Mouse (Mus musculus) layer of hippocampus, postnatal 36 days (tissue): ENCODE data around the gene Pop5. TPM values are rescaled to one million over a fixed set of nuclear protein-coding genes. Genes with fewer than 3 reads are reported as not detected.
A peak's percentile ranks its signal among the peaks of the same experiment; 100 is the strongest.

Source experiments
- DNase-seq, 2 experiments: peaks; one replicate each; pipeline ENCODE4 v3.0.0; 2022
- total RNA-seq, 2 experiments: library from RNA; stranded (reverse); gene quantifications; 2 replicates each; pipeline ENCODE4 v1.2.3; 2021

Gene Pop5
- total RNA-seq, 2 experiments from 2014 or later, result 117 to 122 TPM

DNA sequence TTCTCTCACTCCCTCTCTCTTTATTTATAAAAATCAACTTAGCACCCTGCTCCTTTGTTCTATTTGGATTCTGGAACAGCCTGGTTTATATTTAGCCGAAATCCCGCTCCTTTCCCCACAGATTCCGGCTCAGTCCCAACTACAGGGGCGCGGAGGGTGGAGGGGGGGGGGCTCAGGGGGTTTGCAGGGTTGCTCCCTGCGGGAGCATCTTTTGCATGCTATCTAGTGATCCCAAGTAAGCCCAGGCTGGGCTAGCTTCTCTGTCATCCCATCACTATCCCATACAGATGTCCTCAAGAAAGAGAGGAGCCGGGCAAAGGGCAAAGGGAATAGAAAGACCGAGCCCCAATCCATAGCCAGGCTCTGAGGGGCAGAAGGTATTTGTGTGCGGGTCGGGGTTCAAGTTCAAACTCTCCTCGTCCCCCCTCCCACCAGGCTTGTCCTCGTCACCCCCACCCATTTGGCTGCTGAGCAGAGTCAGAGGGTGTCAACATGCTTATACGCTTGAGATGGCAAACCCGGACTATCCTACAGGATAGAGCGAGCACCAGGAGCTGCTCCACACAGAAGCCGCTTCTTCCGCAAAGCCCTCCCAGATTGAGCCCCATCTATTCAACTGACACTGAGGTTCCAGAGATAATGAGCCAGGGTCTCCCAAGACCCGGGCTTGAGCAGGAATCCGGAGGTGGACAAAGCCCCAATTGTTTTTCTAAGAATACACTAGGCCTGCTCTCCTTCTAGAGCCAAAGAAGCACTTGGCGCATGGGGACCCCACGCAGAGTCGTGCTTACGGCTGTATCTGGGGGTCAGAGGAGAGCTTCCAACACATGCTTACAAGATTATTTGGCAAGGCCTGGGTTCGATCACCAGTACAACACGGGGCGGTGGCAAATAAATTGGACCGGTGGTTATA is 20.1 kb upstream of the Pop5 start:
- no peak for DNase-seq

GRCm38 (mm10) chr5:115217998-115218397 is 17.6 kb upstream of the Pop5 start:
- no peak for DNase-seq

DNA sequence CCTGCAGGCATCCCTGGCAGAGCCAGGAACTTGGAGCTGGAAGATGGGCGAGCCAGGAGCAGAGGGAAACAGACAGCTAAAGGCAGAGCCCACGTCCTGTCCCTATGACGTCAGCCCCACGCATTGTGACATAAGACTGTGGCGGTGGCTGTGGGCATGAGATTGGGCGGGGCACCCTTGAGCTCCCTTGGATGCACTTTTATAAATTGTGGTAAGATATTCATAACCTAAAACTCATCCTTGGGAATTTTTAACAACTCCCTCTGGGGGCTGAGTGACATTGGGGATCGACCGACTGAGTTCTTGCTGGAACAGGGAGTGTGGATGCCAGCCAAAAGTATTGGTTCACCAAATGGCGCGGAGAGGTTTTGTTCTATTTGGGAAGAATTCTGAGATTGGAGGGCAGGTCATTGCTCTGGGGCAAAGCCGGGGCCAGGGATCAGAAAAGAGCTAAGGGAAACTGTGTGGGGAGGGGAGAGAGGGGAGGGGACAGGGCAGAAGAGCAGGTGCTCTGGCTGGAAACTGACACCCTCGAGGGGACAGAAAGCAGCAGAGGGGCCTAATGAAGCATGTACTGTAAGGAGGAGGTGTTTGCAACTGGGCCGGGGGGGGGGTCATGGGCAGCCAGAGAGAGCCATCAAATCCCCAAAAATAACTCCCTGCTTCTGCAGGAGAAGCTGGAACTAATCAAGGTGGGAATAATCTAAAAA is 14.6 kb upstream of the Pop5 start:
- DNase-seq, result peak in 1 of 2 experiments; percentile 36

GRCm38 (mm10) chr5:115222485-115222884 is 13.2 kb upstream of the Pop5 start:
- no peak for DNase-seq

GRCm38 (mm10) chr5:115230830-115231551 is 4.6 kb upstream of the Pop5 start:
- DNase-seq, result no peak

GRCm38 (mm10) chr5:115231552-115232120 is 4.0 kb upstream of the Pop5 start:
- no peak for DNase-seq

DNA sequence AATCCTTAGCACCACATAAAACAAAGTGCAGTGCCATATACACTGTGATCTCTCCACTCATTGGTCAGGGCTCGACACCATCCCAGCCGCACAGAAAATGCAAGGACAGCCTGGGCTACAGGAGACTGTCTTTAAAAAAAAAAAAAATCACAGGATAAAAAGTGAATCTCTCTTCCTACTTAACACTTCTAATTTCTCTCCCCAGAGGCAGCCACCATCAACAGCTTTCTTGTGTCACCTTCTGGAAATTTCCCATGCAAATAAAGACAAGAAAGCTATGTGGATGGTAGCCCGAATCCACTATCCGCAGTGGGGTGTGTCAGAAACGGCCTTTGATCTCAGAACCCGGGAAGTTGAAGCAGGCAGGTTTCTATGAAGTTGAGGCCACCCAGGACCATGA is 3.1 kb upstream of the Pop5 start:
- DNase-seq, result no peak

- no peak for DNase-seq
Observed at GRCm38 (mm10) chr5:115233031-115233780, 2.4 kb upstream of the Pop5 start.

GRCm38 (mm10) chr5:115234519-115234918 is 1.1 kb upstream of the Pop5 start:
- DNase-seq, result no peak

- peak; percentile 81 for DNase-seq
Observed at GRCm38 (mm10) chr5:115235323-115235771, 289 bp upstream of the Pop5 start.

- peak; percentile 90 to 92 for DNase-seq
Observed at GRCm38 (mm10) chr5:115237803-115238728, 2.4 kb downstream of the Pop5 start.

DNA sequence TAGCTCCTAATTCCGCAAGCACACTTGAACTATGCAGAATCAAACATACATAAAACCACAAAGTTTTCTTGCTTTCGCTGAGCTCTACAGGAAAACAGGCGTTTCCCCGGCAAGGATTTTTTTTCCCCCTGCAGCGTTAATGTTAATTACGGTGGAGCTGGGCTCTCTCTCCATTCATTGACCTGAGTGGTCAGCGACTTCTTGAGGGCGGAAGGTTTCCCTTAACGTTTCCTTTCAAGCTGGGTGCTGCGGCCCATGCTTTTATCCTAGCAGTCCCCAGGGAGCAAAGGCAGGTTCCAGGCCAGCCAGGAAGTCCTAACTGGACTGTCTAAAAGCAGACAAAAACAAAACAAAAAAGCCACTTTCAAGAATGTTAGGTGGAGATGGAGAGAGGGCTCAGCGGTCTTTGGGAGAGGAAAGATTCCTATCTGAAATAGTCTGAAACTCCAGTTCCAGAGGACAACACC is 3.1 kb downstream of the Pop5 start:
- no peak for DNase-seq

DNA sequence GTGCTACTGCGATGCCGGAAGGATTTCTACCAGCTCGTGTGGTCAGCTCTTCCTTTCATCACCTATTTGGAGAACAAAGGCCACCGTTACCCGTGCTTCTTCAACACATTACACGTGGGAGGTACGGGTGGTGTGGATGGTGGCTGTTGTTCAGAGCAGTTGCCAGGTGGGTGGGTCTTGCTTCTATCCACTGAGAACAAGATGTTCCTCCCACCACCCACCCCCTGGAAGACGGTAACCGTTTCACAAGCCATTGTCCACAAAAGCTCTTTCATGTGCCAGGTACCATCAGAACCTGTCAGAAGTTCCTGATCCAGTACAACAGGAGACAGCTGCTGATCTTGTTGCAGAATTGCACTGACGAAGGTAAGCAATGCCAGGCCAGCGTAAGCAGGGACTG is 4.6 kb downstream of the Pop5 start:
- DNase-seq, result no peak

GRCm38 (mm10) chr5:115255472-115255871 is 19.8 kb downstream of the Pop5 start:
- no peak for DNase-seq

DNA sequence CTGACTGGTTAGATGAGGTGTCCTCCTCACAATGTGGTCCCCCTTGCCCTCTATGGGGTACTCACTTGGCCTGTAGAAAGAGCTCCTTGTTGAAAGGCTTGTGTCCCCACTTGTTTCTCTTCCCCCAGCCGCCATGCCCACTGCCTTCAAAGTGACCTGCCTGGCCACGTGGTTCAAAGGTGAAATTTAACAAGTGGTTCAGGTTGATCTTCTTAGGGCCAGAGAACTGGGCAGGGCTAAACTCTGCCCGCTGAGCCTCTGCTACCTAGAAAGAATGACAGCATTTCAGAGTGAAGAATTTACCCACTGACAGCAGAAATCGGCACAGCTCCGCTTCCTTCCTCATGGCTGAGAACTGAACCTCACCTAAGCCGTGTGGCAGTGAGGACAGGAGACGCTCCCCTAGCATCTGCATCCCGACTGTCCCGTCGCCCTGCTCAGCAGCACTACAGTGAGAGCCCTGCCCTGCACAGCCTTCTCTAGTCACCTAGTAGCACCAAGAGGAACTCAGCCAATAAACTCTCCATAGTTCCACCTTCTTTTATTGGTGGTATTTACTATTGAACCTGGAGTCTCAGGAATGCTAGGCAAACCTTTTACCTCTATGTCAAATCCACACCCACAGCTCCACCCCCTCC is 21.4 kb downstream of the Pop5 start:
- DNase-seq, result no peak

- DNase-seq, result no peak
Observed at GRCm38 (mm10) chr5:115260356-115260755, 24.7 kb downstream of the Pop5 start.

DNA sequence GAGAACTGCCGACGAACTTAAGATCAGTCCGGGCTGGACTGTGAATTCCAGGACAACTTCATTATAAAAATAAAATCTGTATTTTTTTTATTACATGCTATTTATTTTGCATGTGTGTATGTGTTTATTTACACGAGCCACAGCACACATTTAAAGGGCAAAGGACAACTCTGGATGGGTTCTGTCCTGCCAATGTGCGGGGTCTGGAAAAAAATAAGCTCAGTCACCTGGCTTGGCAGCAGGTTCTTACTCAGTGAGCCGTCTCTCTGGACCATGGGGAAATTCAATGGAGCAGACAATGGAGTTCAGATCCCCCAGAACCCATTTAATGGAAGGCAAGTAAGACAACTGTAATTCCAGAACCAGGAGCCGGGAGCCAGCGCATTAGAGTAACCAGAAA is 25.5 kb downstream of the Pop5 start:
- DNase-seq, result no peak

- no peak for DNase-seq
Observed at GRCm38 (mm10) chr5:115261880-115262279, 26.2 kb downstream of the Pop5 start.

DNA sequence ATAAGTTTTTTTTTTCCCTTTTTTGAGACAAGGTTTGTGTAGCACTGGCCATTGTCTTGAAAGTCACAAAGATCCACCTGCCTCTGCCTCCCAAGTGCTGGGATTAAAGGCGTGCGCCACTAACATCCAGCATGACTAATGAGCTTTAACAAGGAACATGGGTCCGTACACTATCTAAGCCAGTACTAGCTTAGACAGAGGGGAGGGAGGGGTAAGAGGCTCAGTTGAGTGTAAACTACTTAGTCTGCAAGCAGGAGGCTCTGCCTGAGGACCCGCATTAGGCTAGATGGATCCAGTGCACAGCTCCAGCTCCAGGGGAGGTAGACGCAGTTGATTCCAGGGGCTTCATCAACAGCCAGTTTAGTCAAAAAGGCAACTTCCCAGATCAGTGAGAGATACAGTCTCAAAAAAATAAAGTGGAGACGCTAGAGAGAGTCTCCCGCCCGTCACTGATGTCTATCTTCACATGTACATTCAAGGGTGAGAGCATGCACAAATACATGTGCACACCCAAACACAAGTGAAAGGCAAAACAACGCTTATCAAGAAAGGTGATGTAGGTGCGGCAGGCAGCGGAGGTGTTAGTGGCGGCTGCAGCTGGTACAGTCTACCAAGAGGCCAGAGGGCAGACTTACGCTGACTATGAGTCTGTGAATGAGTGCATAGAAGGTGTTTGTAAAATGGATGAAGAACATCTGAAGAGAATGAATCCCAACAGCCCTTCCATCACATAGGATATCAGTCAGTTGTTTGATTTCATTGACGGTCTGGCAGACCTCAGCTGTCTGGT is 27.1 kb downstream of the Pop5 start:
- no peak for DNase-seq
